Mouse (Mus musculus): ENCODE results near the gene Uggt1. TPM values are rescaled to one million over a fixed set of nuclear protein-coding genes. Genes with fewer than 3 reads are reported as not detected.

The Uggt1 gene
- polyA plus RNA-seq (2016; fragmentation: Nextera tagmentation; extraction: Ambion mirVana), result 63.4 and 64.1 TPM in 2 replicates

DNA sequence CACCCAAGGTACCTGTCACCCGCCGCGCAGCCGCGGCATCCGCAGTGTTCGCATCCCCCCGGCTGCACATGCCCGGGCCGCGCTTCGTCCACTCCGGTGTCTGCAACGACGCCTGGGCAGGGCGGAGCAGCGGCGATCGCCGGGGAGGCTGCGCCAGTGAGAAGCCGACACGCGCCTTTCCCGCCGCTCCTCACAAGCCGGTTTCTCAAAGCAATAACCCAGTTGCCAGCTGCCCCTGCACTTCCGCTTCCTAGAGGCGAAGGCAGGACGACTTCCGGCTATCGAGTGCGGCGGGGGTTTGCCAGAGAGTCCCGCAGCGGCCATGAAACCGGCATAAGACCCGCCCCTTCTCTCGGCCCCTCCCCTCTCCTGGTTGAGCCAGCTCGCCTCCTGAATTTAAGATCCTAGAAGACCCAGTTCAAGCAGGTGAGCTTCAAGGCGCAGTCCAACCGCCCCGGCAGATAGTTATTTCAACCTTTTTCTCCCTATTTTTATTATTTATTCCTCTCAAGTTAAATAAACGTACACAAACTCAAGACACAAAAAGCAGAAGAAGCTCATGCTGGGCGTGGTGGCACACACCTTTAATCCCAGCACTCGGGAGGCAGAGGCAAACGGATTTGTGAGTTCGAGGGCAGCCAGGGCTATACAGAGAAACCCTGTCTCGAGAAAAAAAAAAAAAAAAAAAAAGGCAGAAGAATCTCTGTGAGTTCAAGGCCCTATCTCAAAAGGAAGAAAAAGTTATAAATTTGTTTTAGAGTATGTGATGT is at the start of gene Uggt1:
Gene Uggt1 (minus strand): TSS at position 663 of the 770 bp plus-strand sequence.
- peak within 1 kb of the TSS; percentile 90 for H3K4me2 ChIP-seq (replicated peaks)
- WGBS, result 2% methylated on average over 49 of the region's 49 CpGs
- H3K9ac ChIP-seq (replicated peaks), result peak within 1 kb of the TSS; percentile 86
- ATAC-seq (ENCODE audit: low FRiP score, low read depth), result peak; percentile 97
- H3K4me3 ChIP-seq, result peak within 1 kb of the TSS; percentile 87
- H3K27ac ChIP-seq (replicated peaks), result peak within 1 kb of the TSS; percentile 89
- H3K27me3 ChIP-seq, result no peaks in the 10 kb centered on the region
- H3K36me3 ChIP-seq, result no peaks in the 10 kb centered on the region
- H3K4me1 ChIP-seq, result peaks cover 37% of the 10 kb centered on the region
- no peaks in the 10 kb centered on the region for H3K9me3 ChIP-seq

DNA sequence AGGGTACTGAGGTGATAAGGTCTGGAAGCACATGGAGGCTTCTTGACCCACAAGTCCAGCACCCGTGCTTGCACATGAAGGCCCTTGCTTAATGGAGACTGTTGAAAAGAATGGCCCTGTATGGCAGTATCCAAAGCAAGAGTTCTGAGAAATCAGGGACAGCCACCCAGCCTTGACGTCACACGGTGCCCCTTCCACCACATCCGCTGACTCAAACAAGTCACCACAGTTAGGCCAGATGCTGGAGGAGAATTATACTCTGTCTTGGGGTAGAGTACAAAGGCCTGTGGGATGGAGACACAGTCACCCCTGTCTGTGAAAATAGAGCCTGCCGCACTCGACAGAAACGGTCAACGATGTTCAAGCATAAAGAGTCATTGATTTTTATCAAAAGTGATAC is 49.0 kb upstream of the Uggt1 start:
- Histone ChIP-seq H3K36me3 (no peaks in the 10 kb centered on the region), H3K4me2 (replicated peaks) (no peak overlapping the region), H3K4me1 (no peaks in the 10 kb centered on the region), H3K4me3 (no peak overlapping the region), H3K9ac (replicated peaks) (no peak overlapping the region), H3K27ac (replicated peaks) (no peak overlapping the region), H3K9me3 (no peaks in the 10 kb centered on the region), H3K27me3 (peaks cover 16% of the 10 kb centered on the region; the same call in 1 of the 2 replicates)
- ATAC-seq (ENCODE audit: low FRiP score, low read depth), result no peak
- 91% methylated on average over 8 of the region's 8 CpGs for WGBS

DNA sequence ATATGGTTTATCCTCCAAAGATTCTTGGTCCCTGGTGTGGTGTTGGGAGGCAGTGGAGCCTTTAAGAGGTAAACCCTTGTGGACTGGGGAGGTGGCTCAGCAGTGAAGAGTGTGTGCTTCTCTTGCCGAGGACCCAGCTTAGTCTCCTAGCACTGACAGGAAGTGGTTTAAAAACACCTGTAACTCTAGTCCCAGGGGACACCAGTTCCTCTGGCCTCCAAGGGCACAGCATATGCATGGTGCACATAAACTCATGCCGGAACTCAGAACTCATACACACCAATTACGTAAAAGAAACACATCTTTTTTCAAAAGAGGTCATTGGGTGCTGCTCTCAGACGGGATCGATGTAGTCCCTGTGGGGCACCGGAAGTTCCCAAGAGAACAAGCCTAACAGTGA is 37.3 kb upstream of the Uggt1 start:
- Histone ChIP-seq H3K36me3 (no peaks in the 10 kb centered on the region), H3K27ac (replicated peaks) (no peak overlapping the region), H3K4me3 (no peak overlapping the region), H3K27me3 (no peaks in the 10 kb centered on the region), H3K4me1 (no peaks in the 10 kb centered on the region), H3K9me3 (no peaks in the 10 kb centered on the region), H3K4me2 (replicated peaks) (no peak overlapping the region), H3K9ac (replicated peaks) (no peak overlapping the region)
- ATAC-seq (ENCODE audit: low FRiP score, low read depth), result no peak
- WGBS, result 89% methylated on average over 6 of the region's 6 CpGs

DNA sequence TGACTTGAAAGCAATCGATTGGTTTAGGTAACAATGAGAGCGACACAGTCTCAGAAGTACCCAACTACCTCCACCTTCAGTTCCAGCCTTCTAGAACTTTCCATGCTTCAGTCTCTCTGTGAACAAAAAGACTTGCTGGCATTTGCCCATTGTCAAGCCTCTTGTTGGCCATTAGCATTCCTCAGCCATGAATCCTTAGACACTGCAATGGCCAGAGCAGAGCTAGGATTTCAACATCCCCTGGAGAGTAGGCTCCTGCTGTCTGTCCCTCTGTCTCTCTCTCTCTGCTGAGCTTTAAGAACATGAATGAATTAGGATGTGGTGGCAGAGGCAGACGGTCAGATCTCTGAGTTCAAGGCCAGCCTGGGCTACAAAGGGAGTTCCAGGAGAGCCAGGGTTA is 36.4 kb upstream of the Uggt1 start:
- 82% methylated on average over 3 of the region's 3 CpGs for WGBS
- no peak for ATAC-seq (ENCODE audit: low FRiP score, low read depth)
- no peak overlapping the region for H3K4me3 ChIP-seq

DNA sequence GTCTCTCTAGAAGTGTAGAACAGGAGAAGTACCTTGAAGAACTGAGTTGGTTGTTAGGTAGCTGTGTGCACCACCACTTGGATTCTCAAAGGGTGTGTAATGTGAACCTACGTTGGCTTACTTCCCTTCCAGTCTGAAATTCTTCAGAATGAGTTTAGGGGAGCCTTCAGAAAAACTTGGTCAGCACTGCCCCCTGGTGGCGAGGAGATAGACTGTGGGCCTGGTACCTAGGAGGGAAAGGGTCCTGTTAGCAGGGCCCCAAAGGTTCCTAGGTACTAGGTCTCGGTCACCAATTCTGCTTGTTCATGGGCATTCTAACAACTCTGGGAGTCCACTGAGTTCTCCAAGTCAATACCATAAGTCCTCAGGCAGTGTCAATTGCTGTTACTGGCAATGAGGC is 34.7 kb upstream of the Uggt1 start:
- no peak for ATAC-seq (ENCODE audit: low FRiP score, low read depth)
- WGBS, result 29% methylated on average over 3 of the region's 3 CpGs

More for the DNA sequence above, 36.4 kb upstream of the Uggt1 start:
- Histone ChIP-seq H3K27ac (replicated peaks) (no peak overlapping the region), H3K4me2 (replicated peaks) (no peak overlapping the region), H3K4me1 (no peaks in the 10 kb centered on the region), H3K27me3 (no peaks in the 10 kb centered on the region), H3K36me3 (no peaks in the 10 kb centered on the region), H3K9ac (replicated peaks) (no peak overlapping the region), H3K9me3 (no peaks in the 10 kb centered on the region)

DNA sequence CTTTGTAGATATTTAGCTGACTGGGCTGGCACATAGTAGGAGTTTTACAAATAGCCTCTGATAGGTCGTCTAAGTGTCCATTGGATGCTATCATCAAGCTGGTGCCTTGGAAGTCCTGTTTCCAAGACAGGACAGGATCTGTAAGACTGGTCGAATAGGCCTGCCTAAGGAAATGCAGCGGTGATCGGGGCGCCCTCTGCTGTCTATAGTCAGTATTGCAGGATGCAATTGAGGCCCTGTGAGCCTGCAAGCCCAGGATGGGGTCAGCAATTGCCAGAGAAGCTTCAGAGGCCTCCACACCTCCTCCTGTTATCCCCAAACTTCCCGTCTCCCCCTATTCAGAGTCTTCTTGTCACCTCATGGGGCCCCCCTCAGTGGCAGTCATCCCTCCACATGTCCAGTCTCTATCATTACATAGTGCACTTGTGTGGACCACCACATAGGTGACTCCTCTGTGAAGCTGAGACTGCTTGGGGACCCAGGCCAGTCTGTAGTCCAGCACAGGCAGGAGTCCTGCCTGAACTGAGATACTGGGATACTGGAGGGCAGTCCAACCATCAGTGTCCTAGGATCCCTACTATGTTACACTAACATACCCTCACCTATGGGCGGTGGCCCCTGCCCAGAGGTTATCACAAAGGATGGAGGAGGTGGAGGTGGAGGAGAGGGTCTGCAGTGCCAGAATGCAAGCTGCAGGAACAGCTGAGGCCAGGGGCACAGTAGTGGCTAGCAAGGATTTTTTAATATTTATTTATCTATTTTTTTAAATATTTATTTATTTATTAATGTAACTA is 32.9 kb upstream of the Uggt1 start:
- H3K4me1 ChIP-seq, result no peaks in the 10 kb centered on the region
- H3K9ac ChIP-seq (replicated peaks), result no peak overlapping the region
- H3K27me3 ChIP-seq, result no peaks in the 10 kb centered on the region
- ATAC-seq (ENCODE audit: low FRiP score, low read depth), result no peak
- H3K27ac ChIP-seq (replicated peaks), result no peak overlapping the region
- H3K9me3 ChIP-seq, result no peaks in the 10 kb centered on the region
- no peaks in the 10 kb centered on the region for H3K36me3 ChIP-seq
- WGBS, result 17% methylated on average over 7 of the region's 7 CpGs
- H3K4me2 ChIP-seq (replicated peaks), result no peak overlapping the region
- no peak overlapping the region for H3K4me3 ChIP-seq

More for the DNA sequence above, 34.7 kb upstream of the Uggt1 start:
- H3K36me3 ChIP-seq, result no peaks in the 10 kb centered on the region
- H3K4me1 ChIP-seq, result no peaks in the 10 kb centered on the region
- H3K27ac ChIP-seq (replicated peaks), result no peak overlapping the region
- no peaks in the 10 kb centered on the region for H3K27me3 ChIP-seq
- no peak overlapping the region for H3K4me2 ChIP-seq (replicated peaks)
- no peak overlapping the region for H3K9ac ChIP-seq (replicated peaks)
- no peak overlapping the region for H3K4me3 ChIP-seq
- no peaks in the 10 kb centered on the region for H3K9me3 ChIP-seq

DNA sequence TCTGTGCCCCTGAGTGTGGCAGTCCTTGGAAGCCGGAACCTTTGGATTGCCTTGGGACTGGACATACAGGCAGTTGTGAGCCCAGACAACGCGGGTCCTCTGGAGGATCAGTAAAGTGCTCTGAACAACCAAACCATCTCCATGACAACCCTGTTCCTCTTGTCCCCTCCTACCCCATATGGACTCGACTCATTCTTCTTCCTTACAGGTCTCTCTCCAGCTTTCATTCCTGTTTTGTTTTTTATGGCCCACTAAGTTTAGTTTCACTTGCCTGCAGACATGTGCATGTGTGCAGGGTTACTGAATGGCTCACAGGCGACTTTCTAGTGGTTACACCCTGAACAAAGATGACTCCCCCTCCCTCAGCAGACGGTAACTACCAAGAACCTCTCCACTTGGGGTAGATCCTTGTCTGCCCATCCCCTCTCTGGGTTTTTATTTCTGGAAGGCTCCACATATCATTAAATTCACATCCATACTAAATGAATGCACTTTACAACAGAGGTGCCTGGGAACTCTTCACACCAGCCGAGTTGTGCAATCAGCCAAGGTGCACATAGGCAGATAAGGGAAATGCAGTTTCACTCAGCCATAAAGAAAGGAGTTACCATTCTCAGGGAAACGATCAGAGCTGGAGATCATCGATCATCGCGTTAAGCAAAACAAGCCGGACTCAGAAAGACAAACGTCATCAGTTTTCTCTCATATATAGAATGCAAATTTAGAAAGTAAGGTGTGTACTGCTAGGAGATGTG is 31.3 kb upstream of the Uggt1 start:
- peaks cover 7% of the 10 kb centered on the region; the same call in 1 of the 2 replicates for H3K27me3 ChIP-seq
- no peak overlapping the region for H3K4me2 ChIP-seq (replicated peaks)
- no peaks in the 10 kb centered on the region for H3K4me1 ChIP-seq
- no peaks in the 10 kb centered on the region for H3K36me3 ChIP-seq
- H3K9me3 ChIP-seq, result no peaks in the 10 kb centered on the region
- H3K27ac ChIP-seq (replicated peaks), result no peak overlapping the region
- H3K9ac ChIP-seq (replicated peaks), result no peak overlapping the region
- H3K4me3 ChIP-seq, result no peak overlapping the region
- 68% methylated on average over 13 of the region's 13 CpGs for whole genome bisulfite sequencing
- no peak for ATAC-seq (ENCODE audit: low FRiP score, low read depth)

DNA sequence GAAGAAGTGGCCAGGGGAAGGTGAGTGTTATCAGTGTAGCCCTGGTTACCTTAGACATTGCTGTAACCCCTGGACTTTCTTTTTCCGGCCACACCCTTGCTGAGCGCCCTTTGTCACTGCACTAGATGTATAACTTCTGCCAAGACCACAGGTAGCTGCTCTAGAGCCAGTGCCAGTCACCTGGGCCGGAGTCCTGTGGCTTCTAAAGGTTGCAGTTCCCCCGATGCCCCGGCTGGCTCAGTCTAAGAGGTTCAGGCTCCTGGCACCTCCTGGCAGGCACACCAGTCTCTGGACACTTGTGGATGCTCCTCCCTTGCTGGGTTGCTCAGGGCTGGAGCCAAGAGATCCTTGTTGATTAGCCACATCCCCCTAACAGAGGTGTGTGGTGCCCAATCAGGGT is 29.9 kb upstream of the Uggt1 start, which contains the start of gene Neurl3:
Gene Neurl3 (minus strand): TSS at position 225 of the 400 bp plus-strand sequence.
- Histone ChIP-seq H3K9ac (replicated peaks) (no peak within 1 kb of the TSS), H3K27me3 (peaks cover 20% of the 10 kb centered on the region), H3K9me3 (no peaks in the 10 kb centered on the region), H3K4me1 (no peaks in the 10 kb centered on the region), H3K4me3 (no peak within 1 kb of the TSS), H3K36me3 (no peaks in the 10 kb centered on the region), H3K27ac (replicated peaks) (no peak within 1 kb of the TSS), H3K4me2 (replicated peaks) (no peak within 1 kb of the TSS)
- ATAC-seq (ENCODE audit: low FRiP score, low read depth), result no peak
- 87% methylated on average over 5 of the region's 5 CpGs for WGBS

DNA sequence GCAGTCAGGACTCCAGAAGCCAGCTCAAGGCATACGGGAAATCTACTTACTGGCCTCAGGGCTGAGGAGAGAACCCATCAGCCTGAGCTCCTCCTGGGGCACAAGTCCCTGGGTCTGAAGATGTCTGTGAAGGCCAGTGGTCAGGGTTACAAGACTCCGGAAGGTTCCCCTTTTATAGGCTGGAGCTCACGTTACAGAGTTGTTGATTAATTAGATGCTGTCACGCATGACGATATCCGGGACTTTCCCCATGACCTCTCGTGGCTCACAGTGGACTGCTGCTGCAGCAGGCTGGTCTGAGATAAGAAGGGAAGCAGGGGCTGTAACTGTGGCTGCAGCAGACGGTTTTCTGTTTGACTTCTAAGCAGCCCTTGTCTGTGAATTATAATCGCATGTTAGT is 28.8 kb upstream of the Uggt1 start:
- no peaks in the 10 kb centered on the region for H3K9me3 ChIP-seq
- peaks cover 31% of the 10 kb centered on the region for H3K27me3 ChIP-seq
- no peak overlapping the region for H3K9ac ChIP-seq (replicated peaks)
- no peak for ATAC-seq (ENCODE audit: low FRiP score, low read depth)
- no peaks in the 10 kb centered on the region for H3K4me1 ChIP-seq
- H3K4me3 ChIP-seq, result no peak overlapping the region
- H3K36me3 ChIP-seq, result no peaks in the 10 kb centered on the region
- no peak overlapping the region for H3K27ac ChIP-seq (replicated peaks)
- WGBS, result 55% methylated on average over 9 of the region's 9 CpGs
- no peak overlapping the region for H3K4me2 ChIP-seq (replicated peaks)

DNA sequence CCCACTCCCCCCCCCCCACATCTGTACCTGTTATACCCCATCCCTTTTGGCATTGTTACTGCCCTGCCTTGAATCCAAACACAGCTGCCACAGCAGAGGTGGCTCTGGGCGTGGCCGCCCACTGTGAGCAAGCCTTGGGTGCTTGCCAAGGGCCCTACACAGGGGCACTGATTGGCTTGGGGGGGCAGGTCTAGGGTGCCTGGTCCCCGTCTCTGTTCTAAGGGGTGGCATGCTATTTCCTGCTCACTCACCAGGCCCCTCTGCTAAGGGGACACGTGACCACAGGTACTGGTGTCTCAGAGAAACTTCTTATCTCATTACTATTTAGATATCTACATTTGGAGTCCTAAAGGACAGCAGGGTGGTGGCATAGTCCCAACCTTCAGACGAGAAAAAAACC is 28.0 kb upstream of the Uggt1 start:
- Histone ChIP-seq H3K4me2 (replicated peaks) (no peak overlapping the region), H3K4me3 (no peak overlapping the region), H3K9ac (replicated peaks) (no peak overlapping the region), H3K9me3 (no peaks in the 10 kb centered on the region), H3K4me1 (no peaks in the 10 kb centered on the region), H3K36me3 (no peaks in the 10 kb centered on the region), H3K27ac (replicated peaks) (no peak overlapping the region), H3K27me3 (peaks cover 31% of the 10 kb centered on the region)
- ATAC-seq (ENCODE audit: low FRiP score, low read depth), result no peak
- 80% methylated on average over 5 of the region's 5 CpGs for WGBS

DNA sequence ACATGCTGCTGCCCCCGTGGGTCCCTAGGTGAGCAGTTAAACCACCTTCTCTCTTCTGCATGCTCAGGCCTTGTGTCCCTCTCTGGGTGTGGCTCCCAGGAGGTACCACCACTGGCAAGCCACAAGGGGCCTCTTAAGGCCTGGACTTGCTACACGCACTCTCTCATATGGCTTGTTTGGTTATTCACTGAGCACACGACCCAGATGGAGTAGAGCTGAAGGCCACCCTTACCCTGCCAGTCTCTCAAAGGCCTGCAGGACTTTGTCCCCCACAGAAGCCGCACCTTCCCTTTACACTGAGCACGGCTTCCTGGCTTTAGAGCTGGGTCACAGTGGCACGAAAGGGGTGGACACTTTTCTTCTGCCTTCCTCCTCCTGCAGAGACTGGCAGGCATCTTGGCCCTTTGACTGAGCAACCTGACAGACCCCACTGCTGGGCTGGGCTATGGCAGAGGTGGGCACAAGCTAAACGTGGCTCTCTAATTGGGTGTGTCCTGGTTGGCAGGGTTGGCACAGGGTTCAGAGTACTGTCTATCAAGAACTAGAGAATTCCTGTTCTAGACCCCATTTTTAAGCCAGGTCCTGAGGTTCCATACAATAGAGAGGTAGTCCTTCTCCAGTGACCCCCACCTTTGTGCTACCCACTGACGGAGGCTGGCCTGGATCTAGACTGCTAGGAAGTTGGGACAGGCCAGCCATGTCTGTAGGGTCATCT is 27.2 kb upstream of the Uggt1 start:
- Histone ChIP-seq H3K4me3 (no peak overlapping the region), H3K27ac (replicated peaks) (no peak overlapping the region), H3K9me3 (no peaks in the 10 kb centered on the region), H3K27me3 (peaks cover 31% of the 10 kb centered on the region), H3K4me2 (replicated peaks) (no peak overlapping the region), H3K4me1 (no peaks in the 10 kb centered on the region), H3K9ac (replicated peaks) (no peak overlapping the region), H3K36me3 (no peaks in the 10 kb centered on the region)
- no peak for ATAC-seq (ENCODE audit: low FRiP score, low read depth)
- WGBS, result 76% methylated on average over 8 of the region's 8 CpGs
